Mouse (Mus musculus): Measurements from ENCODE around the gene Tut1.

The Tut1 gene

GRCm38 (mm10) chr19:8953135-8954039 lies at the start of gene Tut1:
TSS of gene Tut1 (plus strand) at chr19:8953847.
- no peak for TF ChIP-seq GATA4 (IDR thresholded peaks at IDR 0.05; ENCODE audit: insufficient replicate concordance, low read length)

DNA sequence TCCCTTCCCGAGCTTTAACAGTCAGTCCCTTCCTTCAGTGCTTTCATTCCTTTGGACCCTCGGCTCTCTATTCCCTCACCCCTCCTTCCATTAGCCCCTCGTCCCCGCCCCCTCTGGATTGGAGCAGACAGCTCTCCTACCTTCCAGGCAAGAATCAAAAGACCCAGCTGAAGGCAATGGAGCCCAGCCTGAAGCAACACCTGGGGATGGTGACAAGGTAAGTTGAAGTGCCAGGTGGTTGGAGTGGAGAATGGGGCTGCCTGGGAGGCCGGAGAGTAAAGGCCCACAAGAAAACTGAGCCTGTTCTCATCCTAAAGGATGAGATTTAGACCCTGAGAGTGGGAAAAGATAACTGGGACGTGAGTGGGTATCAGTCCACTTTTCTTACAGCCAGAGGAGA lies 45.1 kb upstream of the Tut1 start:
- no peak for TF ChIP-seq GATA4 (IDR thresholded peaks at IDR 0.05; ENCODE audit: insufficient replicate concordance, low read length)

- TF ChIP-seq GATA4 (IDR thresholded peaks at IDR 0.05; ENCODE audit: insufficient replicate concordance, low read length), result no peak
Observed at GRCm38 (mm10) chr19:8911810-8912209, 41.8 kb upstream of the Tut1 start.

- TF ChIP-seq GATA4 (IDR thresholded peaks at IDR 0.05; ENCODE audit: insufficient replicate concordance, low read length), result no peak
Observed at GRCm38 (mm10) chr19:8914212-8914611, 39.4 kb upstream of the Tut1 start.

- TF ChIP-seq GATA4 (IDR thresholded peaks at IDR 0.05; ENCODE audit: insufficient replicate concordance, low read length), result no peak
Observed at GRCm38 (mm10) chr19:8919000-8919399, 34.6 kb upstream of the Tut1 start.

DNA sequence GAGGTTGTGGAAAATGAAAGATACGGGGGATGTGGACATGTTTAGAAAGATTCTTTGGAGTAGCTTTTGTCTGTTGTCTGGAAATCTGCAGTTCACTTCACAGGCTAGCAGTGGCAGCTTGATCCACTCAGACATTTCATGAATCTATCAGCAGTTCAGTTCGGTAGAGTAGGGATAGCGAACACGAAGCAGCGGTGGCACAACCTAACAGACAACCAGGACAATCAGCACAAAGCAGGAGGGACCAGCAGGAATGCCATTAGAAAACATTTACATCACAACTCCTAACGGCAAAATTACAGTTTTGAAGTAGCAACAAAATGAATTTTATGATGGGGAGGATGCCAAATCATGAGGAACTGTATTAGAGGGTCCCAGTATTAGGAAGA lies 34.0 kb upstream of the Tut1 start:
- TF ChIP-seq GATA4 (IDR thresholded peaks at IDR 0.05; ENCODE audit: insufficient replicate concordance, low read length), result no peak

- TF ChIP-seq GATA4 (IDR thresholded peaks at IDR 0.05; ENCODE audit: insufficient replicate concordance, low read length), result no peak
Observed at GRCm38 (mm10) chr19:8920073-8920736, 33.4 kb upstream of the Tut1 start, which contains the start of gene B3gat3. TSS of gene B3gat3 (plus strand) at chr19:8920374.

DNA sequence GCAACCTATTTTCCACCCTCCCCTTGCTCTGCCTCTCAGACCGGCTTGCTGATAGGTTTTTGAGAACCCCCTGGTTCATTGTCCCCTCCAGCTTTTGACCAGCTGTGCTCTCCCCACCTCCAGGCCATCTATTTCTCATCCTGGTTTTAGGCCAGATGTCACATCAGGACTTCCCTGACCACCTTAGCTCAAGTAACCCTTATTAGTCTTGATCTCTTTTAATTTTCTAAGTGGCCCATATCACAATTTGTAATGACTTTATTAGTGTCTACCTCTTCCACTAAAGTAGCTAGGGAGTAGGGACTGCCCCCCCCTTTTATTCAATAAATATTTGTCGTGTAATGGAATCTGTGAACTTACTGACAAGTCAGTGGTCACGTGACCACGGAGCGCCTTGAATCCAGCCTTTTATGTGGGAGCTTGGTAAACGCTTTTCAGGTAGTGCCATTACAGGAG lies 32.8 kb upstream of the Tut1 start:
- TF ChIP-seq GATA4 (IDR thresholded peaks at IDR 0.05; ENCODE audit: insufficient replicate concordance, low read length), result no peak

GRCm38 (mm10) chr19:8921741-8922140 lies 31.9 kb upstream of the Tut1 start:
- no peak for TF ChIP-seq GATA4 (IDR thresholded peaks at IDR 0.05; ENCODE audit: insufficient replicate concordance, low read length)

GRCm38 (mm10) chr19:8926766-8927165 lies 26.9 kb upstream of the Tut1 start:
- no peak for TF ChIP-seq GATA4 (IDR thresholded peaks at IDR 0.05; ENCODE audit: insufficient replicate concordance, low read length)

DNA sequence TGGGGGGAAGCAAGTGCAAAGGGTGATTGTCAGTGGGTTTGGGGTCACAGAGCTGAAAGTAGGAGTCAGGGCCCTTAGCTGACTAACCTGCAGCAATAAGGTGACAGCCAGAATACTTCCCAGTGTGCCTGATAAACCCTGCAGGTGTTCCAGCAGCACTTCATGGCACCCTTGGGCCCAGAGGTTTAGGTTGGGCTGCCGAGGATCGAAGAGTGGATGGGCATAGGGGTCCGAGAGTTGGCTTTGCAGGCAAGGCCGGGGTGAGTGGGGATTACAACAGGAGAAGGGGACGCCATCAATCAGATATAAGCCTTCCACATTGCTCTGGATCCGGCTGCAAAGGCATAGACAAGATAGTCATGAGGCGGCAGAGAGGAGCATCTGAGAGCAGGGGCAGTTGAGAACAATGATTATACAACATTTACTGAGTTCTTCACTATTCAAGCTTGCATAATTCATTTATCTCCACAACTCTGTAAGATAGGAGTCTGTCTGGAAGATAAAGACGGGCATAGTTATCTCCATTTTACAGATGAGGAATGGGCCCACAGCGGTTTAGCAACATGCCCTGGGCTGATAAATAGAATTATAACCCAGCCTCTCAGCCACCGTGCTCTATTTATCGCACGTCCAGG lies 25.6 kb upstream of the Tut1 start:
- TF ChIP-seq GATA4 (IDR thresholded peaks at IDR 0.05; ENCODE audit: insufficient replicate concordance, low read length), result no peak

DNA sequence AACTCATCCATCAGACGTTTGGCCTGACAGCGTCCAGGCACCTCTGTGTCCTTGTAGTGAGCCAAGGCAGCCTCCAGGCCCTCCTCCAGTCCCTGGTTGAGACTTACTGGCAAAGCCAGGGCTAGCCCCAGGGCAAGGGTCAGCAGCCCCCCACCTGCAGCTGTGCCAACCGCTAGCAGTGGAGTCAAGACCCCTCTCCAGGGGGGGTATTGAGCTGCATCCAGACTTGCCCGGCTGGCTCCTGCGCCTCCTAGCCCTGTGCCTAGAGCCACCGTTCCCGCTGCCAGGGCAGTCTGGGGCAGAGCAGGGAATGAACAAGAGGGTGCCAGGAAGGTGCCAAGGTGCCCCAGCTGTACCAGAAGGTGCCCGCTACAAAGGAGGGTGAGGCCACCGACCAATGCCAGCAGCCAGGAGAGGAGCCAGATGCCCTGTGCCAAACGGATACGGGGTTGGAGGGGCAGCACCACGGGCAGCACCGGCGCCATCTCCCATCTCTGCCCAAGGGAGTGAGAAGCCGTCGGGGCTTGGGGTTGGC lies 24.9 kb upstream of the Tut1 start:
- no peak for TF ChIP-seq GATA4 (IDR thresholded peaks at IDR 0.05; ENCODE audit: insufficient replicate concordance, low read length)

- peak; percentile 55; the same call in 1 of the 2 replicates for TF ChIP-seq GATA4 (IDR thresholded peaks at IDR 0.05; ENCODE audit: insufficient replicate concordance, low read length)
Observed at GRCm38 (mm10) chr19:8929224-8930088, 24.2 kb upstream of the Tut1 start, which contains the start of the genes Rom1 and Eml3. TSS of gene Rom1 (minus strand) at chr19:8929356. TSS of gene Eml3 (plus strand) at chr19:8929552.

DNA sequence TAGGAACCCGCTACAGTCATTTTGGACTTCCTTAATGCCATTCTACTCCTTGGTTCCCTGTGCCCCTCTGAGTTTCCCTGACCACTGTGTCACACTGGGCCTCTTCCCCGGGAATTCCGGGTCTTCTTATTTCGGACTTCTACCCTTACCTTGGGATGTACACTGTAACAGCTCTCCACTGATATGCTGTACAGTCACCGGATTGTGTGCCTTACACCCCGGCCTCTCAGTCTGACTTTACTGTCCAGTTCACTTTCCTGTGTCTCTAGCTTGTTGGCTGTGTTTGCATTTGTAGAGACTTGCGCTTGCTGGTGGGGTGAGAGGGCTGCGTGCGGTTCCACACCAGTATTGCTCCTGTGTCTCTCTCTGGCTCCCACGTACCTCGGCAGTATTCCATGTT lies 23.5 kb upstream of the Tut1 start:
- TF ChIP-seq GATA4 (IDR thresholded peaks at IDR 0.05; ENCODE audit: insufficient replicate concordance, low read length), result no peak

Measured in liver, adult (tissue).